Mouse (Mus musculus) layer of hippocampus, postnatal 25 days (tissue): ENCODE results near the gene Prorsd1. TPM values are rescaled to one million over a fixed set of nuclear protein-coding genes. Genes with fewer than 3 reads are reported as not detected.

Source experiments
- DNase-seq, 2 experiments: peaks; one replicate each; pipeline ENCODE4 v3.0.0; 2022; ENCODE audit warnings: mixed read lengths in 2 of 2, low spot score in 1 of 2; ENCODE audit errors: extremely low spot score in 1 of 2
- total RNA-seq, 2 experiments: library from RNA; stranded (reverse); gene quantifications; 2 replicates each; pipeline ENCODE4 v1.2.3; 2021

Prorsd1 gene
- total RNA-seq, 2 experiments from 2014 or later: 3.8 to 6.1 TPM

GRCm38 (mm10) chr11:29504899-29505625 lies 9.8 kb downstream of the Prorsd1 start:
- DNase-seq: no peak

- DNase-seq: no peak
These were observed 10.6 kb downstream of the Prorsd1 start for GRCm38 (mm10) chr11:29503948-29504893.

- DNase-seq: no peak
These were observed 17.9 kb downstream of the Prorsd1 start for GRCm38 (mm10) chr11:29496962-29497361.

- no peak for DNase-seq
These were observed 21.7 kb downstream of the Prorsd1 start for GRCm38 (mm10) chr11:29493135-29493534.

GRCm38 (mm10) chr11:29474676-29475075 lies 40.2 kb downstream of the Prorsd1 start:
- no peak for DNase-seq

Other genes starting within 250 kb of the Prorsd1 start
- 10 to 100 TPM; 59.4 to 70.6 TPM for gene Ccdc88a, start 141.4 kb downstream of the Prorsd1 start, total RNA-seq
- gene Mtif2, start 11.4 kb upstream of the Prorsd1 start, total RNA-seq: 10 to 100 TPM; 34.0 to 34.5 TPM
- under 1 TPM in 1 of 2 experiments, not detected in 1; 0.19 TPM for gene Clhc1, start 32.9 kb upstream of the Prorsd1 start, total RNA-seq
- gene Rps27a, start 33.1 kb upstream of the Prorsd1 start, total RNA-seq: 100 to 1,000 TPM; 414 to 516 TPM
- gene Rtn4, start 177.9 kb upstream of the Prorsd1 start, total RNA-seq: 100 to 1,000 TPM; 497 to 514 TPM